Mouse (Mus musculus): ENCODE measurements at regions not wholly inside any gene's neighbourhood (a gene's known extent, or its start where the extent isn't known, plus 50 kb on each side); places are given as distances from the start of the nearest gene placed in this dataset.

DNA sequence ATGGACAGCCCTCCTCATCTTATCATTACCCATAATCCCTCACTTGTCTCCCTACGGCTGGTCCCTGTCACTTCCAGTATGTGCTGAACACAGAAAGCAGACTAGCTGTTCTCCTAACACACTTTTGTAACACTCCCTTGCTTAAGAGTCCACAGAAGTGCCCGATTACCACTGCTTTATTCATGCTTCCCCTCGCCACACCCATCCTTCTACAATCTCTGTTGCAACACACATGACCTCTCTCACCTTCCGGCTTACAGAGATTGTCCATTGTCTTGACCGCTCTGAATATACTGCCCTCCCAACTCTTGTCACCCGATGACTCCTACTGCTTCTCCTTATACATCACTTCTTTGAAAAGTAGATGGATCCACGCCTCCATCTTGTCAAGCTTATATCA is 132.9 kb downstream of the Snx18 start:
- Histone ChIP-seq H3K4me1 (ENCODE audit: control insufficient read depth, insufficient read depth, insufficient read length, low read length) (no peaks in the 10 kb centered on the region), H3K27me3 (ENCODE audit: control insufficient read depth, insufficient read depth, low read length) (no peaks in the 10 kb centered on the region), H3K4me3 (ENCODE audit: low read depth, low read length) (no peak overlapping the region), H3K36me3 (ENCODE audit: control insufficient read depth, insufficient read depth, low read length) (no peaks in the 10 kb centered on the region), H3K27ac (ENCODE audit: insufficient read depth, low read depth, low read length) (no peak overlapping the region)
- TF ChIP-seq CTCF (IDR thresholded peaks at IDR 0.05; ENCODE audit: extremely low read depth, insufficient read length, insufficient replicate concordance, low read depth, low read length): no peak
- TF ChIP-seq POLR2A (IDR thresholded peaks at IDR 0.05; ENCODE audit: low read depth, low read length): no peak
- 76% methylated on average over 7 of the region's 7 CpGs for WGBS

DNA sequence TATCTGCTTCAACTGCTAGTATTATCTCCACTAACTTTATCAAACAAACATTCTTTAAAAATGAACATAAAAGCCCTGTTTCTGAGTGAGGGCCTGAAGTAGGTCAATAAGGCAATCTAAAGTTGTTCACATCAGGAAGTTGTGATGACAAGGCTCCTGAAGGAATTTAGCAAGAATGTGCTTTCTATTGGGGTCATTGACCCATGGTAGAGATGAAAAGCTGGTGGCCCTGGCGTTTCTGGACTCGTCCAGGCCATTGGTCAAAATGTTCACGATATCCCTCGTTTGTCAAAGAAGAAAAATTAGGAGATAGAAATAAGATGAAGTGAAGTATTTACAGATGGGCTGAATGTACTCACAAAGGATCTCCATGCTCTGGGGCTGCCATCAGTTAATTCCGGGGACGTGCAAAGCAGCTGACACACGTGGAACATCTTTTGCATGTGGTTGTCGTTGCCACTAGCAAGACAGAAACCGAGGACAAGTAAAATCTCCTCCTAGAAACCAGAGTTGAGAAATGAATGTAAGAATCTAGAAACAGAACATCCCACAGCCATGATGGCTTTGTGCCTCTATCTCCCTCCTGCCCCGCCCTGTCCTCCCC is 134.1 kb downstream of the Snx18 start:
- Histone ChIP-seq H3K27me3 (ENCODE audit: control insufficient read depth, insufficient read depth, low read length) (no peaks in the 10 kb centered on the region), H3K4me3 (ENCODE audit: low read depth, low read length) (no peak overlapping the region), H3K27ac (ENCODE audit: insufficient read depth, low read depth, low read length) (no peak overlapping the region), H3K36me3 (ENCODE audit: control insufficient read depth, insufficient read depth, low read length) (no peaks in the 10 kb centered on the region), H3K4me1 (ENCODE audit: control insufficient read depth, insufficient read depth, insufficient read length, low read length) (no peaks in the 10 kb centered on the region)
- 61% methylated on average over 10 of the region's 10 CpGs for WGBS
- TF ChIP-seq POLR2A (IDR thresholded peaks at IDR 0.05; ENCODE audit: low read depth, low read length) (no peak), CTCF (IDR thresholded peaks at IDR 0.05; ENCODE audit: extremely low read depth, insufficient read length, insufficient replicate concordance, low read depth, low read length) (no peak)

DNA sequence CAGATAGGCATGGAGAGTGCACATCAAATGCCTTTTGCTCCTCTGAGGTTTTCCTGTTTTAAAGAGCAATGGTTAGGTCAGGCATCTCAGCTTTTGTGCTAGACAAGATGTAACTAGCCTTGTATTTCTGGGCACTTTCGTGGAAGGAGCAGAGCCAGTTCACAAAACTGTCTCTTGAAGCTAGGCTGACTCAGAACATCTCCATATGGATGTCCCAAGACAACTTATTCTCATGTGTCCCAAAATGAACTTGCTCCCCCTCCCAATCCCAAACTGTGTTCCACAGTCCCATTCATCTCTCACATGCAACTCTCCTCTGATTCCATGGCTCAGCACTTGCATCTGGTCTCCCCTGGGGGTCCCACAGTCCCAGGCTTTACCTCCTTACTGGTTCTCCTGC is 135.5 kb downstream of the Snx18 start:
- H3K4me1 ChIP-seq (ENCODE audit: control insufficient read depth, insufficient read depth, insufficient read length, low read length): no peaks in the 10 kb centered on the region
- no peak overlapping the region for H3K27ac ChIP-seq (ENCODE audit: insufficient read depth, low read depth, low read length)
- no peaks in the 10 kb centered on the region for H3K27me3 ChIP-seq (ENCODE audit: control insufficient read depth, insufficient read depth, low read length)
- H3K36me3 ChIP-seq (ENCODE audit: control insufficient read depth, insufficient read depth, low read length): no peaks in the 10 kb centered on the region
- no peak overlapping the region for H3K4me3 ChIP-seq (ENCODE audit: low read depth, low read length)
- TF ChIP-seq POLR2A (IDR thresholded peaks at IDR 0.05; ENCODE audit: low read depth, low read length): no peak
- TF ChIP-seq CTCF (IDR thresholded peaks at IDR 0.05; ENCODE audit: extremely low read depth, insufficient read length, insufficient replicate concordance, low read depth, low read length): no peak
- WGBS: 65% methylated on average over 1 of the region's 1 CpGs

GRCm38 (mm10) chr13:113477901-113478510 is 140.4 kb downstream of the Snx18 start:
- WGBS: 66% methylated on average over 5 of the region's 5 CpGs
- no peaks in the 10 kb centered on the region for H3K27me3 ChIP-seq (ENCODE audit: control insufficient read depth, insufficient read depth, low read length)
- H3K36me3 ChIP-seq (ENCODE audit: control insufficient read depth, insufficient read depth, low read length): no peaks in the 10 kb centered on the region
- no peak overlapping the region for H3K27ac ChIP-seq (ENCODE audit: insufficient read depth, low read depth, low read length)
- TF ChIP-seq POLR2A (IDR thresholded peaks at IDR 0.05; ENCODE audit: low read depth, low read length) (no peak), CTCF (IDR thresholded peaks at IDR 0.05; ENCODE audit: extremely low read depth, insufficient read length, insufficient replicate concordance, low read depth, low read length) (no peak)
- H3K4me1 ChIP-seq (ENCODE audit: control insufficient read depth, insufficient read depth, insufficient read length, low read length): no peaks in the 10 kb centered on the region
- H3K4me3 ChIP-seq (ENCODE audit: low read depth, low read length): no peak overlapping the region

DNA sequence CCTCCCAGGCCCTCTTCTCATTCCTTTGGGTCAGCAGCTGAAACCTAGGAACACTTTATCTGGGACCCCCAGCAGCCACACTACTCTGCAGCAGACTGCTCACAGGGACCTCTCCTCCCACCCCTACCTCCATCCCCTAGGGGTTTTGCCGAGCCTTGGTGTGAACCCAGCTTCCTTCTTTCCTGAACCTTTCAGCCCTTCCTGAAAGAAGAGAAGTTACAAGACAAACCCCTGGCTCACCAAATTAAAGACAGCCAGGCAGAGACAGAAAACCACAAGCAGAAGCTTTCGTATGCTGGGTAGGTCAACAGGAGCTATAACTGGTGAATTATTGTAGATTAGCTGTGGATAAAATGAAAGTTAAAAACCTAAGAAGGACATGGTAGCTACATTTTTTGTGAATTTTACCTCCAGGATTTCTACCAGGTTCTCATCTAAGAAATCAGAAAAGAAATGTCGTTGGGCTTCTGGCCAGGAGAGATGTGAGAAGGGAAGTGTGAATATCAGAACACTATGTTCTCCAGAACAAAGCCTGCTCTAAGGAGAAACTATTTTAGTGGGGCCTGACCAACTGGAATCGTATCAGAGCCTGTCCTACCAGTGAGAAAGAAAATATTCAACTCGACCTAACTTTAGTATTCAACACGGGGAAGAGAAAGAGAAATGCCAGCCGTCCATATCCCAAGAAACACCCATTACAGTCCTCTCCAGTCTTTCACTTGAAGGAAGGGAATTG is 147.4 kb downstream of the Snx18 start:
- Histone ChIP-seq H3K4me1 (ENCODE audit: control insufficient read depth, insufficient read depth, insufficient read length, low read length) (no peaks in the 10 kb centered on the region), H3K27ac (ENCODE audit: insufficient read depth, low read depth, low read length) (no peak overlapping the region), H3K27me3 (ENCODE audit: control insufficient read depth, insufficient read depth, low read length) (no peaks in the 10 kb centered on the region), H3K36me3 (ENCODE audit: control insufficient read depth, insufficient read depth, low read length) (no peaks in the 10 kb centered on the region), H3K4me3 (ENCODE audit: low read depth, low read length) (no peak overlapping the region)
- WGBS: 67% methylated on average over 7 of the region's 7 CpGs
- TF ChIP-seq CTCF (IDR thresholded peaks at IDR 0.05; ENCODE audit: extremely low read depth, insufficient read length, insufficient replicate concordance, low read depth, low read length) (no peak), POLR2A (IDR thresholded peaks at IDR 0.05; ENCODE audit: low read depth, low read length) (no peak)

- Histone ChIP-seq H3K27me3 (ENCODE audit: control insufficient read depth, insufficient read depth, low read length) (no peaks in the 10 kb centered on the region), H3K4me1 (ENCODE audit: control insufficient read depth, insufficient read depth, insufficient read length, low read length) (no peaks in the 10 kb centered on the region), H3K27ac (ENCODE audit: insufficient read depth, low read depth, low read length) (no peak overlapping the region), H3K36me3 (ENCODE audit: control insufficient read depth, insufficient read depth, low read length) (no peaks in the 10 kb centered on the region), H3K4me3 (ENCODE audit: low read depth, low read length) (no peak overlapping the region)
- WGBS: 81% methylated on average over 10 of the region's 10 CpGs
- TF ChIP-seq CTCF (IDR thresholded peaks at IDR 0.05; ENCODE audit: extremely low read depth, insufficient read length, insufficient replicate concordance, low read depth, low read length) (no peak), POLR2A (IDR thresholded peaks at IDR 0.05; ENCODE audit: low read depth, low read length) (no peak)
Measured at GRCm38 (mm10) chr13:113464190-113465064, 153.9 kb downstream of the Snx18 start.
